ENCODE assay signal across 10 mouse cellular contexts in the genomic region with DNA sequence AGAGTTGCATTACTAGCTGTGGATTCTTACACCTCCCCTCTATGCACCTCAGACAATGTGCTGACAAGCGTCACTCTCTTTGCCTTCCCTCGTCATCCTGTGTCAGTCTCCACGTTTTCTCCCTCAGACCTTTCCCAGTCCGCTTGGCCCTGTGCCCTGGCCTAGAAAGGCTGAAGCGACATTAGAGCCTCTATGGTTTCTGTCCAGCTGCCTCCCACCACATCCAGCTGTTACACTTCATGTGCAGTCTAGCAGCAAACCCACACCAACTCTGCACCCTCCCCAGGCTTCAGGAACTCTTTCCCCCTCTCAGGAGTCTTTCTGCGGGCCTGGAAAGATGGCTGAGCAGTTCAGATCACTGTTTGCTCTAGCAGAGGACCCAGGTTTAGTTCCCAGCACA.
DNase-seq lines count a peak whose midpoint lies in the region; ATAC-seq and TF ChIP-seq lines count a peak whose summit lies in the region.
"Had no signal": no experiment of that assay in that cellular context is flagged by ENCODE, and none has a peak within 500 bp of the region (broad histone marks: within the 10 kb centered on the region; RNA-seq: fewer than 3 reads in every experiment).

No protein-coding gene starts in this region.

- 39% methylated on average over 6 of the region's 6 CpGs for WGBS in heart, adult 2 months
- 58% methylated on average over 6 of the region's 6 CpGs for WGBS in heart, embryonic 12.5 days
- 56% methylated on average over 6 of the region's 6 CpGs for WGBS in intestine, embryonic 15.5 days
- WGBS in lung, embryonic 15.5 days: 49% methylated on average over 6 of the region's 6 CpGs

- no peaks in the 10 kb centered on the region for H3K9me3 ChIP-seq in heart, embryonic 12.5 days (replicated peaks)
- H3K9me3 ChIP-seq in intestine, embryonic 15.5 days: no peaks in the 10 kb centered on the region
- no peaks in the 10 kb centered on the region for H3K9me3 ChIP-seq in lung, embryonic 15.5 days
- H3K9me3 ChIP-seq: liver, embryonic 12.5 days had no signal

- no peak for TF ChIP-seq EP300 in heart, adult 2 months (IDR thresholded peaks at IDR 0.05; ENCODE audit: insufficient read depth, low read depth, low read length)

- TF ChIP-seq CTCF in heart, adult 2 months (IDR thresholded peaks at IDR 0.05): no peak
- TF ChIP-seq CTCF in layer of hippocampus, adult 2 months (conservative IDR thresholded peaks at IDR 0.05): no peak

- peaks cover 26% of the 10 kb centered on the region for H3K4me1 ChIP-seq in heart, adult 2 months (ENCODE audit: control insufficient read depth, insufficient read depth, low read length)
- H3K4me1 ChIP-seq in heart, embryonic 12.5 days (replicated peaks): peaks cover 36% of the 10 kb centered on the region
- H3K4me1 ChIP-seq in intestine, embryonic 15.5 days (replicated peaks): peaks cover 21% of the 10 kb centered on the region
- H3K4me1 ChIP-seq in lung, embryonic 15.5 days: peaks cover 40% of the 10 kb centered on the region

- H3K9ac ChIP-seq in heart, adult 2 months (ENCODE audit: low read depth, low read length): no peak overlapping the region
- H3K9ac ChIP-seq in heart, embryonic 12.5 days: no peak overlapping the region
- no peak overlapping the region for H3K9ac ChIP-seq in intestine, embryonic 15.5 days
- H3K9ac ChIP-seq in lung, embryonic 15.5 days: no peak overlapping the region
- H3K9ac ChIP-seq: liver, embryonic 12.5 days had no signal

- H3K36me3 ChIP-seq in heart, adult 2 months (ENCODE audit: control insufficient read depth, insufficient read depth, low read length): no peaks in the 10 kb centered on the region
- no peaks in the 10 kb centered on the region for H3K36me3 ChIP-seq in heart, embryonic 12.5 days
- H3K36me3 ChIP-seq in intestine, embryonic 15.5 days: no peaks in the 10 kb centered on the region
- H3K36me3 ChIP-seq in lung, embryonic 15.5 days: no peaks in the 10 kb centered on the region
- H3K36me3 ChIP-seq: liver, embryonic 12.5 days had no signal

- no peak for ATAC-seq in heart, embryonic 12.5 days (ENCODE audit: insufficient number of reproducible peaks, low FRiP score)
- ATAC-seq in intestine, embryonic 15.5 days: peak; percentile 50
- peak; percentile 87; the same call in 1 of the 2 replicates for ATAC-seq in lung, embryonic 15.5 days (ENCODE audit: borderline replicate concordance, extremely low read depth, low FRiP score, low TSS enrichment)
- ATAC-seq in erythroid progenitor cell, adult 5-6 weeks (replicated peaks; ENCODE audit: low FRiP score, poor library complexity, severe bottlenecking): no peak
- ATAC-seq: liver, embryonic 12.5 days had no signal

- intact Hi-C loops in heart, adult 2 months (cut with DNase I): no loop called here

- TF ChIP-seq POLR2A in heart, adult 2 months (IDR thresholded peaks at IDR 0.05; ENCODE audit: insufficient read depth, low read depth, low read length): no peak

- H3K79me2 ChIP-seq in heart, adult 2 months (replicated peaks; ENCODE audit: control insufficient read depth, insufficient read depth, low read length): peaks cover 6% of the 10 kb centered on the region; the same call in 1 of the 2 replicates

- DNase-seq in heart, adult 2 months: peak; percentile 77 to 78
- DNase-seq in gastrocnemius, adult 18-20 months (ENCODE audit: low spot score): peak; percentile 52
- DNase-seq in layer of hippocampus, postnatal 25 days (ENCODE audit: extremely low spot score in 1 of 2, low spot score in 1 of 2): no peak
- DNase-seq in layer of hippocampus, adult 2 months (ENCODE audit: low spot score in 2 of 2): no peak

- no peaks in the 10 kb centered on the region for H3K27me3 ChIP-seq in heart, adult 2 months (ENCODE audit: control insufficient read depth, insufficient read depth, low read length)
- H3K27me3 ChIP-seq in heart, embryonic 12.5 days (replicated peaks): no peaks in the 10 kb centered on the region
- no peaks in the 10 kb centered on the region for H3K27me3 ChIP-seq in intestine, embryonic 15.5 days (replicated peaks)
- no peaks in the 10 kb centered on the region for H3K27me3 ChIP-seq in lung, embryonic 15.5 days
- H3K27me3 ChIP-seq: liver, embryonic 12.5 days had no signal

- H3K4me3 ChIP-seq in heart, adult 2 months: no peak overlapping the region
- no peak overlapping the region for H3K4me3 ChIP-seq in heart, embryonic 12.5 days
- no peak overlapping the region for H3K4me3 ChIP-seq in intestine, embryonic 15.5 days (replicated peaks)
- no peak overlapping the region for H3K4me3 ChIP-seq in lung, embryonic 15.5 days
- no peak overlapping the region for H3K4me3 ChIP-seq in layer of hippocampus, adult 2 months
- H3K4me3 ChIP-seq: erythroblast, embryonic 14.5 days; liver, embryonic 12.5 days had no signal

- no peak overlapping the region for H3K4me2 ChIP-seq in heart, embryonic 12.5 days
- no peak overlapping the region for H3K4me2 ChIP-seq in intestine, embryonic 15.5 days (replicated peaks)
- H3K4me2 ChIP-seq in lung, embryonic 15.5 days: no peak overlapping the region
- H3K4me2 ChIP-seq: liver, embryonic 12.5 days had no signal

- H3K27ac ChIP-seq in heart, adult 2 months: peak overlapping the region; percentile 16
- no peak overlapping the region for H3K27ac ChIP-seq in heart, embryonic 12.5 days (ENCODE audit: poor library complexity, severe bottlenecking)
- no peak overlapping the region for H3K27ac ChIP-seq in intestine, embryonic 15.5 days
- 0 out of 2 replicates have a peak overlapping the region, but pooled peaks have one; percentile 3 for H3K27ac ChIP-seq in lung, embryonic 15.5 days
- no peak overlapping the region for H3K27ac ChIP-seq in layer of hippocampus, adult 2 months
- H3K27ac ChIP-seq: liver, embryonic 12.5 days had no signal

Comparison
In these comparisons a context has a peak if more than half of its experiments do, and no peak if none do; other contexts are left out.
1. H3K27ac ChIP-seq: peak in heart, adult 2 months (single experiment) and lung, embryonic 15.5 days (single experiment); none in heart, embryonic 12.5 days (single experiment), intestine, embryonic 15.5 days (single experiment) and layer of hippocampus, adult 2 months (single experiment).
2. DNase-seq: peak in heart, adult 2 months (2 of 2) and gastrocnemius, adult 18-20 months (single experiment); none in layer of hippocampus, postnatal 25 days (0 of 2) and layer of hippocampus, adult 2 months (0 of 2).
3. ATAC-seq: peak in intestine, embryonic 15.5 days (single experiment) and lung, embryonic 15.5 days (single experiment); none in heart, embryonic 12.5 days (single experiment) and erythroid progenitor cell, adult 5-6 weeks (single experiment).